Mouse (Mus musculus) cerebellum, adult 18-20 months (tissue): ENCODE data around the gene Tmc3.
A peak's percentile ranks its signal among the peaks of the same experiment; 100 is the strongest.

Experiments used
- DNase-seq, 2 experiments: peaks; one replicate each; pipeline ENCODE4 v3.0.0; 2021

The Tmc3 gene

GRCm38 (mm10) chr7:83584639-83585471 is at the start of gene Tmc3:
Gene Tmc3, plus strand, starts transcription at chr7:83584927.
- DNase-seq: peak; percentile 63 to 73

GRCm38 (mm10) chr7:83541536-83542169 is 43.1 kb upstream of the Tmc3 start:
- DNase-seq: no peak

GRCm38 (mm10) chr7:83548686-83549352 is 35.9 kb upstream of the Tmc3 start:
- no peak for DNase-seq

- no peak for DNase-seq
These were observed 35.4 kb upstream of the Tmc3 start for GRCm38 (mm10) chr7:83549353-83549774.

GRCm38 (mm10) chr7:83549951-83550407 is 34.7 kb upstream of the Tmc3 start:
- peak; percentile 27 to 50 for DNase-seq

- DNase-seq: no peak
These were observed 30.2 kb upstream of the Tmc3 start for GRCm38 (mm10) chr7:83554477-83554876.

GRCm38 (mm10) chr7:83556488-83556887 is 28.2 kb upstream of the Tmc3 start:
- no peak for DNase-seq

GRCm38 (mm10) chr7:83558741-83559280 is 25.9 kb upstream of the Tmc3 start:
- DNase-seq: no peak

- no peak for DNase-seq
These were observed 25.2 kb upstream of the Tmc3 start for GRCm38 (mm10) chr7:83559495-83559894.

GRCm38 (mm10) chr7:83561849-83562248 is 22.9 kb upstream of the Tmc3 start:
- DNase-seq: no peak

- no peak for DNase-seq
These were observed 20.0 kb upstream of the Tmc3 start for GRCm38 (mm10) chr7:83564635-83565291.

GRCm38 (mm10) chr7:83565976-83566375 is 18.8 kb upstream of the Tmc3 start:
- peak in 1 of 2 experiments; percentile 23 for DNase-seq

GRCm38 (mm10) chr7:83567841-83568500 is 16.8 kb upstream of the Tmc3 start:
- peak; percentile 72 for DNase-seq

GRCm38 (mm10) chr7:83568815-83569214 is 15.9 kb upstream of the Tmc3 start:
- DNase-seq: peak; percentile 60 to 65

GRCm38 (mm10) chr7:83569436-83569835 is 15.3 kb upstream of the Tmc3 start:
- DNase-seq: no peak

GRCm38 (mm10) chr7:83571077-83571476 is 13.7 kb upstream of the Tmc3 start:
- no peak for DNase-seq

GRCm38 (mm10) chr7:83571901-83572300 is 12.8 kb upstream of the Tmc3 start:
- DNase-seq: no peak

- no peak for DNase-seq
These were observed 12.3 kb upstream of the Tmc3 start for GRCm38 (mm10) chr7:83572451-83572850.

GRCm38 (mm10) chr7:83580946-83581345 is 3.8 kb upstream of the Tmc3 start:
- DNase-seq: no peak

GRCm38 (mm10) chr7:83594056-83594455 is 9.3 kb downstream of the Tmc3 start:
- no peak for DNase-seq

GRCm38 (mm10) chr7:83597063-83597462 is 12.3 kb downstream of the Tmc3 start:
- no peak for DNase-seq
